Mouse (Mus musculus) liver, embryonic 16.5 days (tissue): Measurements from ENCODE around the gene Cpeb1. TPM values are rescaled to one million over a fixed set of nuclear protein-coding genes. Genes with fewer than 3 reads are reported as not detected.
A peak's percentile ranks its signal among the peaks of the same experiment; 100 is the strongest.

Experiments
- ATAC-seq: fragments of 200-750 bp; cut with Nextera tagmentation; 2 replicates; pipeline ENCODE4 v1.8.0; 2017; ENCODE audit warnings: low read depth, mild to moderate bottlenecking, moderate number of reproducible peaks, moderate library complexity
- H3K27ac ChIP-seq: fragments of 300-500 bp; sonication (generic); 2 replicates; pipeline ENCODE4 v1.5.1; 2014; ENCODE audit warnings: mild to moderate bottlenecking, low read length
- H3K27me3 ChIP-seq: fragments of 300-500 bp; sonication (generic); 2 replicates; pipeline ENCODE4 v1.6.1; 2014; ENCODE audit warnings: low read depth, low read length, mixed read lengths; ENCODE audit not compliant: control insufficient read depth, insufficient read depth
- H3K36me3 ChIP-seq: fragments of 300-500 bp; sonication (generic); 2 replicates; pipeline ENCODE4 v1.6.1; 2014; ENCODE audit warnings: mild to moderate bottlenecking; ENCODE audit not compliant: control insufficient read depth, insufficient read depth
- H3K4me1 ChIP-seq: fragments of 300-500 bp; sonication (generic); 2 replicates; pipeline ENCODE4 v1.6.1; 2014; ENCODE audit warnings: low read depth, low read length, mixed read lengths; ENCODE audit not compliant: control insufficient read depth
- H3K4me2 ChIP-seq: fragments of 300-500 bp; sonication (generic); 2 replicates; pipeline ENCODE4 v1.6.1; 2014; ENCODE audit warnings: low read depth, low read length, mixed read lengths
- H3K4me3 ChIP-seq: fragments of 300-500 bp; sonication (generic); 2 replicates; pipeline ENCODE4 v1.5.1; 2014; ENCODE audit warnings: low read depth, mild to moderate bottlenecking, low read length
- H3K9ac ChIP-seq: fragments of 300-500 bp; sonication (generic); 2 replicates; pipeline ENCODE4 v1.6.1; 2014; ENCODE audit warnings: low read depth, low read length
- H3K9me3 ChIP-seq: fragments of 300-500 bp; sonication (generic); replicated peaks from 2 replicates; pipeline ENCODE4 v1.6.1; 2016; ENCODE audit warnings: low read length; ENCODE audit not compliant: control insufficient read depth
- WGBS: fragments of 180-500 bp; shearing (Covaris S2); extraction: QIAGEN DNeasy Blood & Tissue Kit; methylation state at CpG from one replicate; pipeline ENCODE4 v1.1.7; 2014; ENCODE audit not compliant: insufficient replicate concordance; 5-methylcytosine and 5-hydroxymethylcytosine counted together
- polyA plus RNA-seq: library from polyadenylated mRNA; unstranded; fragments of >200 nt; fragmentation: Nextera tagmentation; extraction: Ambion mirVana; gene quantifications from 2 replicates; pipeline ENCODE4 v1.2.1, GENCODE M21; 2015

The Cpeb1 gene
- polyA plus RNA-seq, 1 experiment from 2014 or later, result not detected

DNA sequence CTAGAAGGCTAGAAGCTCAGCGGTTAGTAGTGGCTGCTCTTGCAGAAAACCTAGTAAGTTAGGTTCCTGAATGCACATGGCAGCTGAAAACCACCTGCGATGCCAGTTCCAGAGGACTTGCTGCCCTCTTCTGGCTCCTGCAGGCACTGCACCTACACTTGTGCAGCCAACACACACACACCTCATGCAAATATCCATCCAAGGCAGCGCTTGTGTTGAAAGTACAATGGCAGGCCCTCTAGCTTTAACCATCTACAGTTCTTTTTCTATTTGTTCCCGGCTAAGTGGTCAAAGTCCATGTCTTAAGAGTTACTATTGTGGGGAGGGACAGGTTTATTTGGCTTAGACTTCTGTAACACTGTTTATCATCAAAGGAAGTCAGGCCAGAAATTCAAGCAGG, 115.5 kb downstream of the Cpeb1 start:
- H3K36me3 ChIP-seq, result peaks cover 27% of the 10 kb centered on the region
- WGBS, result 66% methylated on average over 4 of the region's 4 CpGs
- H3K27me3 ChIP-seq, result no peaks in the 10 kb centered on the region
- H3K9me3 ChIP-seq, result no peaks in the 10 kb centered on the region
- H3K4me2 ChIP-seq, result no peak overlapping the region
- no peak overlapping the region for H3K9ac ChIP-seq
- no peak overlapping the region for H3K27ac ChIP-seq
- H3K4me3 ChIP-seq, result no peak overlapping the region
- H3K4me1 ChIP-seq, result peaks cover 16% of the 10 kb centered on the region
- ATAC-seq, result no peak

DNA sequence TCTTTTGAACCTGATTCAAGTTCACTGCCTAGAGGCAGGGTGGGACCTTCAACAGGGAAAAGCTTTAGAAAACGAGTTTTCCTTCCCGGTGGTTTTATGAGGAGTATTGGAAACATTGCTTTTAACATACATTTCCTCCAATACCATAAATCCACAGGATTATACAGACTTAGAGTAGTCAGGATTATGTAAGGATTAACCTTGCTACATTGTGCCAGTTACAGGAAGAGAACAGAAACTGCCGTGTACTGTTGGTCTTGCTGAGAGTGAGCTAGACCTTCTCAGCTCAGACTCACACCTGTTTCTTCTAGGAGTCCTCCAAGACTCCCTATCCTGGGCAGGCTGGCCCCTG, 116.8 kb downstream of the Cpeb1 start:
- ATAC-seq, result no peak
- Histone ChIP-seq H3K27me3 (no peaks in the 10 kb centered on the region), H3K27ac (no peak overlapping the region), H3K9me3 (no peaks in the 10 kb centered on the region), H3K4me3 (no peak overlapping the region), H3K36me3 (peaks cover 30% of the 10 kb centered on the region), H3K4me2 (no peak overlapping the region), H3K4me1 (peaks cover 9% of the 10 kb centered on the region), H3K9ac (no peak overlapping the region)
- 79% methylated on average over 3 of the region's 3 CpGs for WGBS

DNA sequence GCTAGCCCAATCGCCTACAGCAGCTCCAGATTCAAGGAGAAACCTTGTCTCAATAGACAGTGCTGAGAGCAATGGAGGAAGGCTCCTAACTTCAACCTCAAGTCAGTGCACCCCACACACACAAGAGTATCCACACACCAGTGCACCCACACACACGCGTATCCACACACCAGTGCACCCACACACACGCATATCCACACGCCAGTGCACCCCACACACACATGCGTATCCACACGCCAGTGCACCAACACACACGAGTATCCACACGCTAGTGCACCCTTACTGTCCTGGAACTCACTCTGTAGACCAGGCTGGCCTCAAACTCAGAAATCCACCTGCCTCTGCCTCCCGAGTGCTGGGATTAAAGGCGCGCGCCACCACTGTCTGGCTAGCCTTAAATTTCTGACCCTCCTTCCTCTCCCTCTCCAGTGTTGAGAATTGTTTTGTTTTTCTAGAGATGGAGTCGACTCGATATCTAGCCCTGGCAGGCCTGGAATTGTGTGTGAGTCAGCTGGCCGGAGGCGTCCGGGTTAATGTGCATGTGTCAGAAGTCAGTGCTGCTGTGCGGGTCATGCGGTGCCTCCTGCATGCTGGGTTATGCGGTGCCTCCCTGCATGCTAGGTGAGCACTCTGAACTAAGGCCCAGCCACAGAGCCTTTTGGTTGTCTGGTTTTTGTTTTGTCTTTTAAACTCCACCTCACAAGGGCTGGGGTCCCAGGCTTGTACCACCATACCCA, 117.3 kb downstream of the Cpeb1 start:
- H3K9ac ChIP-seq, result no peak overlapping the region
- H3K4me3 ChIP-seq, result no peak overlapping the region
- H3K36me3 ChIP-seq, result peaks cover 25% of the 10 kb centered on the region
- H3K4me1 ChIP-seq, result peaks cover 3% of the 10 kb centered on the region
- H3K9me3 ChIP-seq, result no peaks in the 10 kb centered on the region
- no peaks in the 10 kb centered on the region for H3K27me3 ChIP-seq
- ATAC-seq, result no peak
- H3K27ac ChIP-seq, result no peak overlapping the region
- H3K4me2 ChIP-seq, result no peak overlapping the region
- 90% methylated on average over 21 of the region's 21 CpGs for WGBS

DNA sequence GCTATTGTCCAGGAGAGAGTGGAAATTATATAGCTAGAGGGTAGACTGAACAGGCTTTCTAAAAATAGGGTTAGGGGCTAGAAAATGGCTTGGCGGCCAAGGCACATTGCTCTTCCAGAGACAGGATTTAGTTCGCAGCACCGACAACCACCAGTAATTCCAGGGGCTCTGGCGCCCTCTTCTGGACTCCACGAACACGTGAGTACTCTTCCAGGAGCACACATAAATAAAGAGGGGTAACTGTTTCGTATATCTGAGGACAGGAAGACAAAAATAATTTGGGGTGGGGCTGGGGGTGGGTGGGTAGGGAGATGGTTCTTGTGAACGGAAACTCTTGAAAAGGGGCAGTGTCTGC, 118.9 kb downstream of the Cpeb1 start:
- Histone ChIP-seq H3K4me3 (no peak overlapping the region), H3K9me3 (no peaks in the 10 kb centered on the region), H3K27me3 (no peaks in the 10 kb centered on the region), H3K36me3 (peaks cover 14% of the 10 kb centered on the region), H3K27ac (no peak overlapping the region), H3K9ac (no peak overlapping the region), H3K4me2 (no peak overlapping the region), H3K4me1 (no peaks in the 10 kb centered on the region; the same call in 1 of the 2 replicates)
- 39% methylated on average over 8 of the region's 8 CpGs for WGBS
- ATAC-seq, result no peak

DNA sequence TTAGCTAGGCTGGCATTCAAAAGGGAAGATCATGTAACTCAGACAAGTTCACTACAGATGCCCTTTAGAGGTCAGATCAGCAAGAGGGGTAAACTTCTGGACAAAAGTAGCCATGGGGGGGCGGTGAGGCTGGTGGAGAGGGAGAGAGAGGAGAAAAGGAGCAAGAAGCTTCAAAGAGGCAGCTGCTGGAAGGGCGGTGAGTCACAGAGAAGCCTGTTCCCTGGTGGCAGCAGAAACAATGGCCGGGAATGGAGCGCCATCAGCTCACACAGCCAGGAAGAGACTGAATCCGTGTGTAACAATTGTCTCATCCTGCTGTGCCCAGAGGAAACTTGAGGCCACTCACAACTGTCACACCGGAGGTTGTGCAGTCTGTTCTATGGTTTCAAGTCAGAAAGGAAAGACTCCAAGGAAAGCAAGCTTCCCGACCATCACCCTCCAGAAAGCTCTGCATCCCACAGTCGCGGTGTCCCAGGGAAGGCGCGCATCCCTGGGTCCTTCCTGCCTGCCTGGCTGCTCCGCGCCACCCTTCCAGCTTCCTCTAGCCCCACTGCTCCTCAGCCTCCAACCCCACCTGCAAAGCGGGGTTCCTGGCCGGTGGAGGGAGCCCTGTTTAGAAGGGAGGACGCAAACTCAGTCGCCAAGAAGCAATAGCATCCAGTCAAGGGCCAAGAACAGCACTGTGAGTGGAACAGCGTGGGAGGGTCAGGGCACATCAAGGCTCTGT, 119.4 kb downstream of the Cpeb1 start:
- H3K4me1 ChIP-seq, result no peaks in the 10 kb centered on the region; the same call in 1 of the 2 replicates
- H3K9me3 ChIP-seq, result no peaks in the 10 kb centered on the region
- peaks cover 14% of the 10 kb centered on the region for H3K36me3 ChIP-seq
- ATAC-seq, result 0 out of 2 replicates have a peak, but pooled peaks have one; percentile 13
- no peak overlapping the region for H3K9ac ChIP-seq
- H3K4me3 ChIP-seq, result no peak overlapping the region
- no peaks in the 10 kb centered on the region for H3K27me3 ChIP-seq
- H3K27ac ChIP-seq, result no peak overlapping the region
- WGBS, result 80% methylated on average over 18 of the region's 18 CpGs
- no peak overlapping the region for H3K4me2 ChIP-seq

DNA sequence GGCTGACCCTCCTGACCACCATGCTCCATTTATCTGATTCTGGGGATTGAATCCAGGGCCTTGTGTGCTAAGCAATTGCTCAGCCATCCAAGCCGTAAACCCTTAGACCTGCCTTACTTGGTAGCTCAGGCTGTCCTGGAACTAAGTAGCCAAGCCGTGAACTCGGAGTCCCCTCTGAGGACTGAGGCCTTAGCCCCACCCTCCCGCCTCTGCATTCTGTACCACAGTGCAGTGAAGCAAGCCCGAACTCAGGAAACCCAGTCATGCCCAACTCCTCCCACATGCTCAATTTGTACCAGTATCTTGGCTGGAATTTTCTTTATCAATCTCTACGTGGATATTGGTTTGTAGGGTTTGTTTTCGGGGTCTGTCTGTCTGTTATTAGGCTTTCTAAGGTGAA, 123.4 kb downstream of the Cpeb1 start:
- no peaks in the 10 kb centered on the region for H3K27me3 ChIP-seq
- H3K4me3 ChIP-seq, result no peak overlapping the region
- H3K27ac ChIP-seq, result no peak overlapping the region
- 68% methylated on average over 7 of the region's 7 CpGs for WGBS
- no peak overlapping the region for H3K4me2 ChIP-seq
- no peak for ATAC-seq
- peaks cover 3% of the 10 kb centered on the region for H3K36me3 ChIP-seq
- no peaks in the 10 kb centered on the region for H3K9me3 ChIP-seq
- peaks cover 2% of the 10 kb centered on the region for H3K4me1 ChIP-seq
- no peak overlapping the region for H3K9ac ChIP-seq

DNA sequence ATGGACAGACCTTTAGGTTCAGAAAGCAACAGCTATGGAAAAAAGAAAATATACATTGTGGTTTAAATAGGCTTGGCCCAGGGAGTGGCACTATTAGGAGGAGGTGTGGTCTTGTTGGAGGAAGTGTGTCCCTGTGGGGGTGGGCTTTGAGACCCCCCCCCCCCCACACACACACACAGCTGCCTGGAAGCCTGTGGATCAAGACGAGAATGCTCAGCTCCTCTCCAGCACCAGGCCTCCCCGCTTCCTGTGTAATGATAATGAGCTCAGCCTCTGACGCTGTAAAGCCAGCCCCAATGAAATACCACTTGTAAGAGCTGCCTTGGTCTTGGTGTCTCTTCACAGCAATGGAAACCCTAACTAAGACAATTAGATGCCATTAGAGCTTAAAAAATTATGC, 124.5 kb downstream of the Cpeb1 start:
- WGBS, result 17% methylated on average over 3 of the region's 3 CpGs
- H3K9ac ChIP-seq, result no peak overlapping the region
- no peak overlapping the region for H3K4me3 ChIP-seq
- H3K4me2 ChIP-seq, result no peak overlapping the region
- peaks cover 3% of the 10 kb centered on the region for H3K4me1 ChIP-seq
- H3K27ac ChIP-seq, result no peak overlapping the region
- H3K36me3 ChIP-seq, result peaks cover 3% of the 10 kb centered on the region
- ATAC-seq, result no peak
- no peaks in the 10 kb centered on the region for H3K9me3 ChIP-seq
- no peaks in the 10 kb centered on the region for H3K27me3 ChIP-seq

DNA sequence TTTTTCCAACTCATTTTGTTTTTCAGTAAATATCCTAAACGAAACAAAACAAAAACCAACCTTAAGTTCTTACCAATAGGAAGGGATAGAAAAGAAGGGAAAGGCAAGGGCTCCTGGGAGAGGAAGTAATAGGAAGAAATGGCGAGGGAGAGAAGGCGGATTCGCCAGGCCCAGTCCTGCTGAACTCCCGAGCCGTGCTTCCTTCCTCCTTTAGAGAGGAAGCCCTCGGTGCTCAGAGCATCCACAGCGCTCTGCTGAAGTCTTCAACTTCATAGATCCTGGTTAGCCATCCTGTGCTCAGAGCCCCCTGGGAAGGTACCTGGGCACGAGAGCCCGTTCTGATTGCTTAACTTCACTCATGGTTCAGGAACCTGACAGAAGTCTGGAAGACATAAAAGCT, 127.6 kb downstream of the Cpeb1 start:
- ATAC-seq, result no peak
- Histone ChIP-seq H3K9me3 (no peaks in the 10 kb centered on the region), H3K4me3 (no peak overlapping the region), H3K36me3 (no peaks in the 10 kb centered on the region), H3K4me2 (no peak overlapping the region), H3K27ac (no peak overlapping the region), H3K4me1 (peaks cover 3% of the 10 kb centered on the region), H3K27me3 (no peaks in the 10 kb centered on the region), H3K9ac (no peak overlapping the region)
- WGBS, result 45% methylated on average over 10 of the region's 10 CpGs

DNA sequence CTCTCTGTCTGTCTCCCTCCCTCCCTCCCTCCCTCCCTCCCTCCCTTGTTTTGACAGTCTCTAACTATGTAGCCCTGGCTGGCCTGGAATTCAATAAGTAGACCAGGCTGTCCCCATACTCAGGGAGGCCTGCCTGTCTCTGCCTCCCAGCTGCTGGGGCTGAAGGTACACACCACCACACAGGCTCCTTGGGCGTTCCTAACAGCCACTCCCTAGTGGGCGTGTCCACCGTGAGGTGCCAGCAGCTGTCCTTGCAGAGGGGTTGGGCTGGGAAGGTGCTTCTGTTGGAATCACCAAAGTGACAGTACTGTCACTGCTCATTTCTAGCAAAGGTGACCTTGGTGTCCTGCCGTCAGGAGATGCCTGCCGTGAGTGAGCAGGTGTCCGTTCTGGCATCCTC, 128.4 kb downstream of the Cpeb1 start:
- peaks cover 3% of the 10 kb centered on the region for H3K4me1 ChIP-seq
- no peak overlapping the region for H3K4me3 ChIP-seq
- WGBS, result 49% methylated on average over 6 of the region's 6 CpGs
- H3K9me3 ChIP-seq, result no peaks in the 10 kb centered on the region
- peak; percentile 55; the same call in 1 of the 2 replicates for ATAC-seq
- no peak overlapping the region for H3K27ac ChIP-seq
- no peak overlapping the region for H3K9ac ChIP-seq
- no peaks in the 10 kb centered on the region for H3K36me3 ChIP-seq
- no peak overlapping the region for H3K4me2 ChIP-seq
- no peaks in the 10 kb centered on the region for H3K27me3 ChIP-seq
